Mouse (Mus musculus) kidney, adult 2 months (tissue): ENCODE measurements around the gene Zscan12.

Experiments
- CTCF ChIP-seq: fragments of 200-500 bp; conservative IDR thresholded peaks from 2 replicates; pipeline ENCODE4 v1.5.1; 2011; ENCODE audit warnings: low read depth, mild to moderate bottlenecking, control low read depth, low read length, moderate library complexity, mixed read lengths; ENCODE audit not compliant: insufficient read depth, insufficient read length
- POLR2A ChIP-seq: fragments of 200-500 bp; IDR thresholded peaks from one replicate; pipeline ENCODE4 v1.6.1; 2011; ENCODE audit warnings: low read depth, low read length, control low read depth

DNA sequence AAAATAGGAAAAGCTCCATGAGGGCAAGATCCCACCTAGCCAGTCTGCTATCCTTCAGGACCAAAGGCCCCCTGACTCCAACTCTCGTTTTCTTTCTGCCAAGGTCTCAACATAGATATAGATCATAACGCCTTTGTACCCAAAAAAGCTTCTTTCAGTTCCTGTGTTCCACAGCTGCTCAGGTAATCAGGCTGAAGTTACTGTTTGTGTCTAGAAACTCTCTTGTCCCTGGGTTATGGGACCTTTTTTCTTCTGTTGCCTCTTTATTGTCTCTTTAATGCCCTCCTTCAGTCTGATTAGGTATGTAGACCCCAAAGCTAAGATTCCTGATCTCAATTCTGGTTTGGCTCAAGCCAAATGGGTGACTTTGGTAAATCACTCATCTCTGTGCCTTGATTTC lies 34.9 kb downstream of the Zscan12 start:
- TF ChIP-seq CTCF (no peak), POLR2A (no peak)
